Mouse (Mus musculus): ENCODE data around the gene Ptgfrn. TPM values are rescaled to one million over a fixed set of nuclear protein-coding genes. Genes with fewer than 3 reads are reported as not detected.

Gene Ptgfrn
- total and polyA plus RNA-seq, 3 experiments = not detected

DNA sequence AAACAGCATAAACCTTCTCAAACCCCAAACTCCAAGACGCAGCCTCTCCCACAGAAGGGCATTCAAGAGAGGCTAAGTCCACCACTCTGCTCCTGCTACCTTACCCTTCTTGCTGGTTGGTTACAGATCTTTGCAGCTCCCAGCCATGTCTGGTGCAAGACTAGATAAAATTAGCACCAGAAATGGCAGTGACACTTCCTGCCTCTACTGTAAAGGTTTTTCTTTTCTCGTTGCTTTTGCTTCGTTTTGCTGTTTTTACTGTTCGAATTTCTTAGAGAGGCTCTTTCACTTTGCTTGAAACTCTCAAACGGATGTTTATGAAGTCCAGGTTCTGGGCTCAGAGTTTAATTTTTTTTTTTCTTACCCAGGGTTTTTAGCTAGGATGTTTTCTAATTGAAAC lies 89.0 kb downstream of the Ptgfrn start (continued):
- no peak for TF ChIP-seq MAFK (IDR thresholded peaks at IDR 0.05; ENCODE audit: borderline replicate concordance, low read depth, low read length)
- TF ChIP-seq ELF1 (IDR thresholded peaks at IDR 0.05; ENCODE audit: low read depth, low read length) = no peak

- H3K4me3 ChIP-seq (ENCODE audit: control insufficient read depth in 1 of 2, insufficient read depth in 1 of 2, low read depth in 2 of 2, low read length in 2 of 2) = no peak overlapping the region
- H3K27ac ChIP-seq (ENCODE audit: control insufficient read depth, low read depth, low read length) = no peak overlapping the region
- no peak for TF ChIP-seq TCF12 (IDR thresholded peaks at IDR 0.05; ENCODE audit: low read depth, low read length)
- no peak for TF ChIP-seq MXI1 (IDR thresholded peaks at IDR 0.05; ENCODE audit: low read depth, low read length)
- no peak for TF ChIP-seq BHLHE40 (IDR thresholded peaks at IDR 0.05; ENCODE audit: borderline replicate concordance, low read depth, low read length)
- no peak for TF ChIP-seq SIN3A (IDR thresholded peaks at IDR 0.05; ENCODE audit: low read length)
- no peak for TF ChIP-seq ETS1 (IDR thresholded peaks at IDR 0.05; ENCODE audit: low read depth, low read length)
- TF ChIP-seq MAZ (IDR thresholded peaks at IDR 0.05; ENCODE audit: low read depth, low read length) = no peak
- H3K9ac ChIP-seq (ENCODE audit: control insufficient read depth, low read depth, low read length, poor library complexity, severe bottlenecking) = no peak overlapping the region
- H3K27me3 ChIP-seq (ENCODE audit: control insufficient read depth in 1 of 2, insufficient read depth in 2 of 2, low read length in 2 of 2) = no peaks in the 10 kb centered on the region; a peak in 1 of 4 replicates
- no peaks in the 10 kb centered on the region for H3K9me3 ChIP-seq (replicated peaks; ENCODE audit: insufficient read depth, low read length)
- DNase-seq (ENCODE audit: low read depth, low spot score) = no peak
- no peaks in the 10 kb centered on the region for H3K79me2 ChIP-seq (ENCODE audit: control insufficient read depth, insufficient read depth, low read length, poor library complexity)
- H3K36me3 ChIP-seq (ENCODE audit: control insufficient read depth in 1 of 2, insufficient read depth in 2 of 2, low read length in 2 of 2) = no peaks in the 10 kb centered on the region
- no peaks in the 10 kb centered on the region for H3K4me1 ChIP-seq (ENCODE audit: control insufficient read depth in 1 of 2, insufficient read depth in 2 of 2, low read length in 2 of 2)
These were observed 91.6 kb downstream of the Ptgfrn start for GRCm38 (mm10) chr3:101018494-101018893.

GRCm38 (mm10) chr3:101016050-101016449 lies 94.0 kb downstream of the Ptgfrn start:
- TF ChIP-seq ETS1 (IDR thresholded peaks at IDR 0.05; ENCODE audit: low read depth, low read length) = no peak
- TF ChIP-seq USF2 (IDR thresholded peaks at IDR 0.05; ENCODE audit: borderline replicate concordance in 1 of 2, insufficient read depth in 1 of 2, low read depth in 1 of 2, low read length in 2 of 2) = no peak
- TF ChIP-seq MAZ (IDR thresholded peaks at IDR 0.05; ENCODE audit: low read depth, low read length) = no peak
- no peak for TF ChIP-seq ZMIZ1 (IDR thresholded peaks at IDR 0.05; ENCODE audit: low read depth, low read length)
- no peak for TF ChIP-seq ZNF384 (IDR thresholded peaks at IDR 0.05; ENCODE audit: low read depth, low read length)
- no peak for TF ChIP-seq GATA1 (IDR thresholded peaks at IDR 0.05; ENCODE audit: low read depth, low read length)

DNA sequence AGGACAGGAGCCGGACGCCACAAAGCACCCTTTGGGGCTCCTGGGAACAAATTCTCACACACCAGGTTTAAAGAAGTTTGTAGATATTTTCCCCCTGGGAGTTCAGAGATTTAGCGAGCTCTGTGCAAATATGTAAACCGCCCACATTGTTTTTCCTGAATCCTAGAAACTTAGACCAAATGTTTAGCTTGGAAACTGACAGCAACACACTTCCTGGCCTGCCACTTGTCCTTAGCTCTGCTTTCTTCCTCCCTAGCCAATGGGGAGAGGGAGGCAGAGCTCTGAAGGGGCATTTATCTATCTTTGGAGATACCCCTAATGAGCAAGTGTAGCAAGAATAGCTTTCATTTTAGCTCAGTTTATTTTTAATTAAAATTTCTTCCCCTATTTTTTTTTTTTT lies 94.8 kb downstream of the Ptgfrn start:
- H3K27me3 ChIP-seq (ENCODE audit: control insufficient read depth in 1 of 2, insufficient read depth in 2 of 2, low read length in 2 of 2) = no peaks in the 10 kb centered on the region; a peak in 1 of 4 replicates
- H3K27ac ChIP-seq (ENCODE audit: control insufficient read depth, low read depth, low read length) = no peak overlapping the region
- H3K4me1 ChIP-seq (ENCODE audit: control insufficient read depth in 1 of 2, insufficient read depth in 2 of 2, low read length in 2 of 2) = peaks cover 0 to 4% of the 10 kb centered on the region in 2 experiments; a peak in 1 of 4 replicates
- H3K36me3 ChIP-seq (ENCODE audit: control insufficient read depth in 1 of 2, insufficient read depth in 2 of 2, low read length in 2 of 2) = no peaks in the 10 kb centered on the region
- H3K79me2 ChIP-seq (ENCODE audit: control insufficient read depth, insufficient read depth, low read length, poor library complexity) = no peaks in the 10 kb centered on the region
- no peak for TF ChIP-seq USF1 (IDR thresholded peaks at IDR 0.05; ENCODE audit: low read depth, low read length)
- no peak for TF ChIP-seq TBP (IDR thresholded peaks at IDR 0.05; ENCODE audit: low read depth, low read length)
- no peak for TF ChIP-seq USF2 (IDR thresholded peaks at IDR 0.05; ENCODE audit: borderline replicate concordance in 1 of 2, insufficient read depth in 1 of 2, low read depth in 1 of 2, low read length in 2 of 2)
- no peak for TF ChIP-seq KAT2A (conservative IDR thresholded peaks at IDR 0.05; ENCODE audit: low read depth, low read length)
- TF ChIP-seq ZKSCAN1 (IDR thresholded peaks at IDR 0.05; ENCODE audit: low read depth, low read length) = no peak
- TF ChIP-seq MXI1 (IDR thresholded peaks at IDR 0.05; ENCODE audit: low read depth, low read length) = no peak
- TF ChIP-seq RAD21 (IDR thresholded peaks at IDR 0.05; ENCODE audit: low read depth, low read length) = no peak
- no peak for TF ChIP-seq BHLHE40 (IDR thresholded peaks at IDR 0.05; ENCODE audit: borderline replicate concordance, low read depth, low read length)
- TF ChIP-seq MEF2A (IDR thresholded peaks at IDR 0.05; ENCODE audit: extremely low read depth, insufficient replicate concordance, low read depth, low read length, poor library complexity, severe bottlenecking) = no peak
- no peak for DNase-seq (ENCODE audit: low read depth, low spot score)
- H3K9ac ChIP-seq (ENCODE audit: control insufficient read depth, low read depth, low read length, poor library complexity, severe bottlenecking) = no peak overlapping the region
- no peak overlapping the region for H3K4me3 ChIP-seq (ENCODE audit: control insufficient read depth in 1 of 2, insufficient read depth in 1 of 2, low read depth in 2 of 2, low read length in 2 of 2)
- no peaks in the 10 kb centered on the region for H3K9me3 ChIP-seq (replicated peaks; ENCODE audit: insufficient read depth, low read length)

More at GRCm38 (mm10) chr3:101016050-101016449, 94.0 kb downstream of the Ptgfrn start:
- Histone ChIP-seq H3K79me2 (ENCODE audit: control insufficient read depth, insufficient read depth, low read length, poor library complexity) (no peaks in the 10 kb centered on the region), H3K4me3 (ENCODE audit: control insufficient read depth in 1 of 2, insufficient read depth in 1 of 2, low read depth in 2 of 2, low read length in 2 of 2) (no peak overlapping the region), H3K9ac (ENCODE audit: control insufficient read depth, low read depth, low read length, poor library complexity, severe bottlenecking) (no peak overlapping the region), H3K36me3 (ENCODE audit: control insufficient read depth in 1 of 2, insufficient read depth in 2 of 2, low read length in 2 of 2) (no peaks in the 10 kb centered on the region), H3K27ac (ENCODE audit: control insufficient read depth, low read depth, low read length) (no peak overlapping the region), H3K27me3 (ENCODE audit: control insufficient read depth in 1 of 2, insufficient read depth in 2 of 2, low read length in 2 of 2) (no peaks in the 10 kb centered on the region; a peak in 1 of 4 replicates), H3K4me1 (ENCODE audit: control insufficient read depth in 1 of 2, insufficient read depth in 2 of 2, low read length in 2 of 2) (no peaks in the 10 kb centered on the region), H3K9me3 (replicated peaks; ENCODE audit: insufficient read depth, low read length) (no peaks in the 10 kb centered on the region)
- DNase-seq (ENCODE audit: low read depth, low spot score) = no peak
